Mouse (Mus musculus): ENCODE results near the gene Fam170b. TPM values are rescaled to one million over a fixed set of nuclear protein-coding genes. Genes with fewer than 3 reads are reported as not detected.

The Fam170b gene
- not detected for polyA plus RNA-seq (2017; shearing (Covaris generic))

GRCm38 (mm10) chr14:32833847-32834246, at the start of gene Fam170b:
Fam170b (plus strand) TSS chr14:32833962.

GRCm38 (mm10) chr14:32785556-32786130, 48.1 kb upstream of the Fam170b start, which contains the start of gene Tmem273:
Tmem273 (plus strand) TSS chr14:32785963.

GRCm38 (mm10) chr14:32856681-32857328, 23.0 kb downstream of the Fam170b start, which contains the start of gene Vstm4:
Vstm4 (plus strand) TSS chr14:32856756.

Other genes with a start within 250 kb of the Fam170b start
- 0.27 TPM for gene Prrxl1, start 234.6 kb upstream of the Fam170b start, polyA plus RNA-seq (2017; shearing (Covaris generic))
- gene 3425401B19Rik, start 148.7 kb upstream of the Fam170b start, polyA plus RNA-seq (2017; shearing (Covaris generic)), result 0.13 TPM
- gene Tmem273, start 48.0 kb upstream of the Fam170b start, polyA plus RNA-seq (2017; shearing (Covaris generic)), result 1.1 TPM
- not detected for gene Vstm4, start 22.8 kb downstream of the Fam170b start, polyA plus RNA-seq (2017; shearing (Covaris generic))
- not detected for gene Lrrc18, start 157.4 kb downstream of the Fam170b start, polyA plus RNA-seq (2017; shearing (Covaris generic))